Mouse (Mus musculus) liver, embryonic 12.5 days (tissue): ENCODE results near the gene Exoc3l2. TPM values are rescaled to one million over a fixed set of nuclear protein-coding genes. Genes with fewer than 3 reads are reported as not detected.
A peak's percentile ranks its signal among the peaks of the same experiment; 100 is the strongest.

ENCODE experiments used
- ATAC-seq: fragments of 200-750 bp; cut with Nextera tagmentation; 2 replicates; pipeline ENCODE4 v1.8.0; 2017; ENCODE audit warnings: moderate number of reproducible peaks, mild to moderate bottlenecking, moderate library complexity
- H3K27ac ChIP-seq: fragments of 300-500 bp; sonication (generic); 2 replicates; pipeline ENCODE4 v1.5.1; 2016; ENCODE audit warnings: mild to moderate bottlenecking
- H3K27me3 ChIP-seq: fragments of 300-500 bp; sonication (generic); replicated peaks from 2 replicates; pipeline ENCODE4 v1.6.1; 2016; ENCODE audit warnings: mild to moderate bottlenecking, moderate library complexity
- H3K36me3 ChIP-seq: fragments of 300-500 bp; sonication (generic); 2 replicates; pipeline ENCODE4 v1.6.1; 2016; ENCODE audit warnings: mild to moderate bottlenecking, moderate library complexity
- H3K4me1 ChIP-seq: fragments of 300-500 bp; sonication (generic); 2 replicates; pipeline ENCODE4 v1.6.1; 2016
- H3K4me2 ChIP-seq: fragments of 300-500 bp; sonication (generic); 2 replicates; pipeline ENCODE4 v1.6.1; 2016; ENCODE audit warnings: mild to moderate bottlenecking, moderate library complexity
- H3K4me3 ChIP-seq: fragments of 300-500 bp; sonication (generic); 2 replicates; pipeline ENCODE4 v1.5.1; 2016; ENCODE audit warnings: mild to moderate bottlenecking, moderate library complexity
- H3K9ac ChIP-seq: fragments of 300-500 bp; sonication (generic); 2 replicates; pipeline ENCODE4 v1.6.1; 2016; ENCODE audit warnings: mild to moderate bottlenecking, moderate library complexity
- H3K9me3 ChIP-seq: fragments of 300-500 bp; sonication (generic); replicated peaks from 2 replicates; pipeline ENCODE4 v1.6.1; 2016; ENCODE audit warnings: mild to moderate bottlenecking, moderate library complexity
- WGBS: fragments of 180-500 bp; shearing (Covaris S2); methylation state at CpG from one replicate; pipeline ENCODE4 v1.1.7; 2016; ENCODE audit not compliant: insufficient replicate concordance; 5-methylcytosine and 5-hydroxymethylcytosine counted together
- polyA plus RNA-seq: library from polyadenylated mRNA; unstranded; fragments of >200 nt; fragmentation: Nextera tagmentation; extraction: Ambion mirVana; gene quantifications from 2 replicates; pipeline ENCODE4 v1.2.1, GENCODE M21; 2016

Gene Exoc3l2
- polyA plus RNA-seq, 1 experiment from 2014 or later: 3.6 TPM

DNA sequence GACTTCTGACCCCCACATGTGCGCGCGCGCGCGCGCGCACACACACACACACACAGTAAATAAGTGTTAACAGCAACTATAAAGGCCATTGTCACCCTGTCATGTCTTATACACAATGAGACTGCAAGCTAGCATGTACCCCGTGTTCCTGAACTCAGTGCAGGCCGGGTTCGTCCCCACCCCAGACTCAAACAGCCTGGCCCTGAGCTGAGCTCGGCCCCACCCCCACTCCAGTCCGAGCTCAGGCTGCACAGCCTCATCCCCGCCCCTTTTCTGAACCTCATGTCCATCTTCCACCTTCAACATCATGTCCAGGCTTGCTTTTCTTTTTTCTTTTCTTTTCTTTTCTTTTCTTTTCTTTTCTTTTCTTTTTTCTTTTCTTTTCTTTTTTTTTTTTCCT is 7.2 kb downstream of the Exoc3l2 start:
- Histone ChIP-seq H3K27me3 (peaks cover 71% of the 10 kb centered on the region), H3K4me2 (peak overlapping the region; percentile 18; the same call in 1 of the 2 replicates), H3K9ac (no peak overlapping the region), H3K4me1 (peaks cover 51% of the 10 kb centered on the region), H3K4me3 (no peak overlapping the region), H3K9me3 (no peaks in the 10 kb centered on the region), H3K27ac (no peak overlapping the region), H3K36me3 (peaks cover 5% of the 10 kb centered on the region; the same call in 1 of the 2 replicates)
- WGBS: 45% methylated on average over 14 of the region's 14 CpGs
- ATAC-seq: no peak

DNA sequence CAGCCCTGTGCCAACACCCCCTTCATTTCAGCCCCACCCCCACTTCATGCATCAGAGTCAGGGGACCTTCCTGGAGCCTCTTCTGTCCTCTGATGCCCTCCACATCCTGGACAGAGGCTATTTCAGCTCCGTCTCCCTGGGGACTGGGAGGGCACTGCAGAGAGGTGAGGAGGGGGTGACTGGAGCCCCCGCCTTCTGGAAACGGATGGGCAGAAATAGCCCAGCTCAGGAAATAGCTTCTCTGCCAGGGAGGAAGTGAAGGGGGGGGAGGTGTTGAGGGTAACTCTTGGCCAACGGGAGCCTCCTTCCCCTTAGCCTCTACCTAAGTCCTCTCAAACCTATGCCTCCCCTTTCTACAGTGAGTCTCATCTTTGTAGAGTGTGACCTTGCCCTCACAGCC is 9.3 kb downstream of the Exoc3l2 start:
- H3K36me3 ChIP-seq: peaks cover 5% of the 10 kb centered on the region; the same call in 1 of the 2 replicates
- H3K9ac ChIP-seq: no peak overlapping the region
- WGBS: 22% methylated on average over 4 of the region's 4 CpGs
- peaks cover 68% of the 10 kb centered on the region for H3K27me3 ChIP-seq
- ATAC-seq: peak; percentile 37
- H3K9me3 ChIP-seq: no peaks in the 10 kb centered on the region
- peak overlapping the region; percentile 73 for H3K4me2 ChIP-seq
- peak overlapping the region; percentile 18 for H3K27ac ChIP-seq
- H3K4me3 ChIP-seq: no peak overlapping the region
- H3K4me1 ChIP-seq: peaks cover 46% of the 10 kb centered on the region

DNA sequence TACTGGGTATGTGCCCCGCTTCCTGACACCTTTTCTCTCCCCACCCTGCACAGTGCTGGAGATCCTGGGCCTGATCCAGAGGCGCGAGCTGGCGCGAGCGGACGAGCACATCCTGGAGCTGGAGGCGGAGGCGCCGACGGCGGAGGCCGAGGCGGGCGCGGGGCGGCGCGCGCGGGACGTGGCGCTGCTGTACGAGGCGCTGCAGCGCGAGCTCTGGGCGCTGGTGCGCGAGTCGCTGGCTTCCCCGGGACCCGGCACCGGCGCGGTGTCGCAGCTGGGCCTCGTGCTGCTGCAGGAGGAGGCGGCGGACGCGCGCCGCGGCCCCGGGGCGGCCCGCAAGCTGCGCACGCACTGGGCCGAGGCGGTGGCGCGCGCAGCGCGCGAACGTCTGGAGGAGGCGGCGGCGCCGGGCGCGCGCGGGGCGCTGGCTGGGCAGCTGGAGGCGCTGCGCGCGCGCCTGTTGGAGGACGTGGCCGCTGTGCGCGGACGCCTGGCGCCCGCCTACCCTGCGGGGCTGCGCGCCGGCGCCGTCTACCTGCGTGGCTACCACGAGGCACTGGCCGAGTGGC is 10.8 kb downstream of the Exoc3l2 start:
- H3K9ac ChIP-seq: peak overlapping the region; percentile 59

DNA sequence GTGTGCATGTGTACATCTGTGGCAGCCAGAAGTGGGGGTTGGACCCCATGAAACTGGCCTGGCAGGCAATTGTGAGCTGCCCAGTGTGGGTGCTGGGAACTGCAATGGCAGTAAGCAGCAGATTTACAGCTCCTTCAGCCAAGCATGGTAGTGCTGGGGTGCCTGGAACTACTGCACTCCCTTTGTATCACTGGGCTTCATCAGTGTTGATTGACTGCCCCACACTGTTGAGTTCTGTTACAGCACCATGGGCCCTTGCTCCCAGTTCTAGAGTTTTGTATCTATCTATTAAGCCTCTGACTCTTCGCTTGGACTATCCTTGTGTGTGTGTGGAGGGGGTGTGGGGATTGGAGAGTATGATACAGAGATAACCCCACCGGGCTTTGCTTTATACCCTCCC is 14.0 kb downstream of the Exoc3l2 start:
- Histone ChIP-seq H3K4me3 (no peak overlapping the region), H3K9ac (no peak overlapping the region), H3K4me1 (peaks cover 32% of the 10 kb centered on the region), H3K36me3 (peaks cover 5% of the 10 kb centered on the region; the same call in 1 of the 2 replicates), H3K9me3 (no peaks in the 10 kb centered on the region), H3K4me2 (no peak overlapping the region), H3K27me3 (peaks cover 39% of the 10 kb centered on the region), H3K27ac (no peak overlapping the region)
- WGBS: 34% methylated on average over 2 of the region's 2 CpGs
- ATAC-seq: no peak

More for the DNA sequence above, 10.8 kb downstream of the Exoc3l2 start:
- Histone ChIP-seq H3K27me3 (peaks cover 65% of the 10 kb centered on the region), H3K4me2 (peak overlapping the region; percentile 73), H3K27ac (peak overlapping the region; percentile 22), H3K4me3 (peak overlapping the region; percentile 58), H3K36me3 (peaks cover 5% of the 10 kb centered on the region; the same call in 1 of the 2 replicates), H3K9me3 (no peaks in the 10 kb centered on the region), H3K4me1 (peaks cover 49% of the 10 kb centered on the region)
- ATAC-seq: peak; percentile 31
- WGBS: 20% methylated on average over 53 of the region's 89 CpGs

DNA sequence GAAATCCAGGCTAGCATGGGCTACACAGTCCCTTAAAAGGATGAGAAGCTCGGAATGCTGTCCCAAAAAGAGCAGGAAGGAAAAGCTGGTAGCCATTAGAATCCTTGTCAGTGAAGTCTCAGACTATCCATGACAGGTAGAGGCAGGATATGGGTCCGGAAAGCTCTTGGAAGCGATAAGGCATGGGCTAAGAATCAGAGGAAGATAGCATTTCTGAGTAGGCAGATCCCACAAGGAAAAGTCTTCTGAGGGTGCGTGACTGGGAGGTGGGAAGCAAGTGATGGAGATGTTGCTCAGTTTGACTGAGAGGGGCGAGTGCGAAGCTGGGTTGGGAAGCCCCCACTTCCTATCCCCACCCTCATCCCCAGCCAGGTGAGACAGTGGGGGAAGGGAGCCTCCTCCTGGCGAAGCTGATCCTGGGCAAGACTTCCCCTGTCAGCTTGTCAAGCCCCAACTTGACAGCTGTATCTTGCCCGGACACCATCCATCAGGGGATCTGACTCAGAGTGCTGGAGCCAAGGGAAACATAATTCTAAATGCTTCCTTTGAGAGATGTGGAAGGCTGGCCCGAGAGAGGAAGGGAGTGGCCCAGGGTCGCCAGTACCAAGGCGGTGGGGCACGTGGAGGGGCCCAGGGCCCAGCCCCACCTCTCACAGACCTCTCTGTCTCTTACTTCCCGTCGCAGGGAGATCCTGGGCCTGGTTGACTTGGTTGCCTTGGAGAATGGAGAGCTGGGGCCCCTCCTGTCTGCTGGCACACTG is 14.7 kb downstream of the Exoc3l2 start:
- peaks cover 30% of the 10 kb centered on the region for H3K4me1 ChIP-seq
- no peaks in the 10 kb centered on the region for H3K9me3 ChIP-seq
- no peak for ATAC-seq
- peaks cover 5% of the 10 kb centered on the region; the same call in 1 of the 2 replicates for H3K36me3 ChIP-seq
- no peak overlapping the region for H3K27ac ChIP-seq
- 23% methylated on average over 14 of the region's 14 CpGs for whole genome bisulfite sequencing
- H3K9ac ChIP-seq: no peak overlapping the region
- peaks cover 32% of the 10 kb centered on the region for H3K27me3 ChIP-seq
- H3K4me3 ChIP-seq: no peak overlapping the region
- H3K4me2 ChIP-seq: no peak overlapping the region

DNA sequence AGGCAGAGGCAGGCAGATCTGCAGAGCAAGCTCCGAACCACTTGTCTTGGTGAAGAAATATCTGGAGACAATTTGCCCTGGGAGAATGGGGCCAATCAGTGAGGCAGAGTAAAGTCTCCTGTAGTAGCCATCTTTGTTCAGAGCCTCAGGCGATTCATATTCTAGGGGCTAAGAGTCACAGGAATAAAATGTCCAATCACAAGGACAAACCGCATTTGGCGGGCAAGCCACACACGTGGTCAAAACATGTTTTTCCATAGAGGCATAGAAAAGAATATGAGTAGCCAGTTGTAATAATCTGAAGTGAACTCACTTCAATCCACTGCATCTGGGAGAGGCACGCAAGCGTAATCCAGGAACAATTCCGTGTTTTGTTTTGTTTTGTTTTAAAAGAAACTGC is 20.1 kb downstream of the Exoc3l2 start:
- Histone ChIP-seq H3K4me1 (peaks cover 13% of the 10 kb centered on the region; the same call in 1 of the 2 replicates), H3K4me2 (no peak overlapping the region), H3K27me3 (peaks cover 7% of the 10 kb centered on the region; the same call in 1 of the 2 replicates), H3K36me3 (no peaks in the 10 kb centered on the region), H3K4me3 (no peak overlapping the region), H3K9me3 (no peaks in the 10 kb centered on the region), H3K27ac (no peak overlapping the region), H3K9ac (no peak overlapping the region)
- 78% methylated on average over 8 of the region's 8 CpGs for WGBS
- ATAC-seq: no peak

DNA sequence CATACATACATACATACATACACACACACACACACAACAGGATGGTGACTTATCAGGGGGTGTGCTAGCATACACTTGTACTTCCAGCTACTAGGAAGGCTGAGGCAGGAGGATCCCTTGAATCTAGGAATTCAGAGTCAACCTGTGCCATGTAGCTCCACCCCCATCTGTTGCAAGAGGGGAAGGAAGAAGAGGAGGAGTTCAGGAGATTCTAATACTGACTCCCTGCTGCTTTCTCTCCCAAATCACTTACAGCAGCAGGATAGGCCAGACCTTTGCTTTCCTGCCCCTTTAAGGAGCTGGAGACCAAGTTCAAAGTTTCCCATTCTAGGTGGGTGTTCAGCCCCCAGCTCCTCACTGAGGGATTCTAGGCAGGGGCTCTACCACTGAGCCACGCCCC is 22.4 kb downstream of the Exoc3l2 start:
- Histone ChIP-seq H3K9me3 (no peaks in the 10 kb centered on the region), H3K9ac (no peak overlapping the region), H3K4me1 (0 out of 2 replicates have a peak, but pooled peaks cover 6% of the 10 kb centered on the region), H3K27ac (no peak overlapping the region), H3K36me3 (no peaks in the 10 kb centered on the region), H3K27me3 (peaks cover 23% of the 10 kb centered on the region), H3K4me2 (no peak overlapping the region), H3K4me3 (no peak overlapping the region)
- ATAC-seq: no peak
- WGBS: 100% methylated on average over 1 of the region's 1 CpGs

DNA sequence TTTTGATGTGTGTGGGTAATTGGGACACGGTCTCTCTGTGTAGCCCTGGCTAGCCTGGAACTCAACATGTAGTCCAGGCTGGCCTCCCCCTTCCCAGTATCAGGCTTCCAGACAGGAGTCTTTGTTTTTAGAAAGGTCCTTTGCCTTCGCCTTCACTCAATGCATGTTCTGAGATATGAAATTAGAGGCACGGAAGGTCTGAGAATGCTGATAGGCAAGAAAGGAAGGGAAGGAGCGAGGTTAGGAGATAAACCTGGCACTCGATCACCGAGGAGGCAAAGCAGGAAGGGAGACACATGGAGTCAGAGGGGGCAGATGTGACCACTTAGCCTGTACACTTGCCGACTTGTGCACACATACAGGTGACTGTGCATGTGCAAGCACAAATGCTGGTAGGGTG is 23.4 kb downstream of the Exoc3l2 start:
- Histone ChIP-seq H3K27ac (no peak overlapping the region), H3K4me1 (0 out of 2 replicates have a peak, but pooled peaks cover 6% of the 10 kb centered on the region), H3K36me3 (no peaks in the 10 kb centered on the region), H3K27me3 (peaks cover 32% of the 10 kb centered on the region), H3K4me2 (no peak overlapping the region), H3K4me3 (no peak overlapping the region), H3K9ac (no peak overlapping the region), H3K9me3 (no peaks in the 10 kb centered on the region)
- ATAC-seq: no peak
- WGBS: 38% methylated on average over 7 of the region's 7 CpGs

DNA sequence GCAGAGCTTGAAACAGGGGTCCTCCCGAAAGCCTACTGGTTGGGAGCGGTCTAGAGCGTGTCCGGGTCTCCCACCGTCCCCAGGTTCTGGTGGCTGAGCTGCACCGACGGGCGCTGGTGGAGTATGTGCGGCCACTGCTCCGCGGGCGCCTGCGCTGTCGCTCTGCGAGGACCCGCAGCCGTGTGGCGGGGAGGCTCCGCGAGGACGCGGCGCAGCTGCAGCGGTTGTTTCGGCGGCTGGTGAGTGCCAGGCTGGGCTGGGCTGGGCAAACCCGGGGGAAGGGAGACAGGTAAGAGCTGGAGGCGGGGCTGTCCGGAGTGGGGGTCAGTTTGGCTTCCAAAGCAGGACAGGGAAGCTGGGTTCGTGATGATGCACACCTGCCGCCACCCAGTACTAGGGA is 26.4 kb downstream of the Exoc3l2 start:
- peak overlapping the region; percentile 13; the same call in 1 of the 2 replicates for H3K4me2 ChIP-seq
- H3K9me3 ChIP-seq: no peaks in the 10 kb centered on the region
- no peak overlapping the region for H3K27ac ChIP-seq
- no peak overlapping the region for H3K9ac ChIP-seq
- no peak for ATAC-seq
- peaks cover 12% of the 10 kb centered on the region; the same call in 1 of the 2 replicates for H3K4me1 ChIP-seq
- WGBS: 61% methylated on average over 31 of the region's 31 CpGs
- no peak overlapping the region for H3K4me3 ChIP-seq
- peaks cover 39% of the 10 kb centered on the region for H3K27me3 ChIP-seq
- H3K36me3 ChIP-seq: no peaks in the 10 kb centered on the region

DNA sequence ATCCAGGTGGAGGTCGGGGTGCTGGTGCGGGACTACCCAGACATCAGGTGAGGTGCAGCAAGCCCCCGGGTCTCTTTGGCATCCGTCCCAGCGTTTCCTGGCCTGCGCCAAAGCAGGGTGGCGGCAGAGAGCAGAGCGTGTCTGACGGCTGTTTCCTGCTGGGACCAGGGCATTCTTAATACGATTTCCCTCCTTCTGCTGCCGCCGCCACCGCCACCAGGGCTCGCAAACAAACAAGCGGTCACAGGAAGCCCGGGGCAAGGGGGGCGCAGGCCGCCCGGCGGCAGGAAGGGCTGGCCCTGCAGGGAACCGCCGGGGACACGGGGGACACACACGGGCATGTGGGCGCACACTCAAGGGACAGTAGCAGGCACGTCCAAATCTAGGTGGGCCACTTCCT is 28.6 kb downstream of the Exoc3l2 start:
- Histone ChIP-seq H3K4me1 (peaks cover 19% of the 10 kb centered on the region), H3K9me3 (no peaks in the 10 kb centered on the region), H3K36me3 (no peaks in the 10 kb centered on the region), H3K27ac (no peak overlapping the region), H3K27me3 (peaks cover 39% of the 10 kb centered on the region), H3K4me2 (peak overlapping the region; percentile 36), H3K9ac (no peak overlapping the region), H3K4me3 (0 out of 2 replicates have a peak overlapping the region, but pooled peaks have one; percentile 1)
- ATAC-seq: no peak
- WGBS: 46% methylated on average over 25 of the region's 26 CpGs

DNA sequence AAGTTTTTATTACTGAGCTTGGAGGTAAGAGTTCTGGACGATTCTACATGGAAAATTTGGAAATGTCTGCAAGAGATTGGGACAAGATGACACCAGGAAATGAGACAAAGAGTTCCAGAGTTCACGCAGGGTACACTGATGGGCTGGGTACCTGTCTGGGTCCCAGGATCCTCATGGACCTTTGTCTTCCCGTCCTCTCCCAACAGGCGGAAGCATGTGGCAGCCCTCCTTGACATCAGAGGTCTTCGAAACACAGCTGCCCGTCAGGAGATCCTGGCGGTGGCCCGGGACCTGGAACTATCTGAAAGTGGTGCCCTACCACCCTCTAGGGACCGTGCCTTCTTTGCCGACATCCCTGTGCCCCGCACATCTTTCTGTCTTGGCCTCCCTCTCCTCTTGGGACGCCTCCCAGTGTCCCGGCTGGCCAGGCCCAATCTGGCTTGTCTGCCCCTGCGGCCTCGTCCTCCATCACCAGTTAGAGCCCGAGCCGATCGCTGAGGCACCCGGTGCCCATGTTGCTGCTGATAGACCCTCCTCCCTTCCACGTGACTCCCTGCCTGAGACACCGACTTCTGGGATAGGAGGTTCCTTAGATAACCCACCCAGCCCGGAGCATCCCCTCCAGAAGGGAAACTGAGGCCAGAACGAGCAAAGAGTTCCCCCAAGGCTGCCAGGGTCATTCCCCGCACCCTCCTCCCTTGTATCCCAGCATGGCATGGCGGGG is 31.8 kb downstream of the Exoc3l2 start:
- H3K36me3 ChIP-seq: no peaks in the 10 kb centered on the region
- no peak for ATAC-seq
- no peak overlapping the region for H3K27ac ChIP-seq
- H3K9ac ChIP-seq: no peak overlapping the region
- no peak overlapping the region for H3K4me2 ChIP-seq
- H3K9me3 ChIP-seq: no peaks in the 10 kb centered on the region
- 76% methylated on average over 25 of the region's 25 CpGs for WGBS
- H3K4me1 ChIP-seq: peaks cover 26% of the 10 kb centered on the region
- peaks cover 17% of the 10 kb centered on the region; the same call in 1 of the 2 replicates for H3K27me3 ChIP-seq
- no peak overlapping the region for H3K4me3 ChIP-seq
